Mouse (Mus musculus): Measurements from ENCODE around the gene Zfp119b. TPM values are rescaled to one million over a fixed set of nuclear protein-coding genes. Genes with fewer than 3 reads are reported as not detected.
"Not testable (repeated sequence)": the region's sequence is repeated elsewhere in the genome, so short reads cannot be mapped to it uniquely, and the experiment has no call there.

Zfp119b gene
- total RNA-seq, 2 experiments from 2014 or later = 3.1 to 3.7 TPM

GRCm38 (mm10) chr17:55906669-55907068, 42.6 kb downstream of the Zfp119b start:
- DNase-seq = no peak
- intact Hi-C loops (cut with DNase I; ENCODE audit: low total_unique reads) = no loop called here

- intact Hi-C loops (cut with DNase I; ENCODE audit: low total_unique reads) = no loop called here
- DNase-seq = no peak
These were observed 45.2 kb downstream of the Zfp119b start for GRCm38 (mm10) chr17:55904131-55904530.

GRCm38 (mm10) chr17:55903687-55904086, 45.6 kb downstream of the Zfp119b start:
- intact Hi-C loops (cut with DNase I; ENCODE audit: low total_unique reads) = no loop called here
- DNase-seq = no peak

- intact Hi-C loops (cut with DNase I; ENCODE audit: low total_unique reads) = no loop called here
These were observed 46.2 kb downstream of the Zfp119b start for GRCm38 (mm10) chr17:55903087-55903486.

GRCm38 (mm10) chr17:55892406-55892955, 56.8 kb downstream of the Zfp119b start:
- intact Hi-C loops (cut with DNase I; ENCODE audit: low total_unique reads); DNase-seq: not testable (repeated sequence)

More at GRCm38 (mm10) chr17:55903087-55903486, 46.2 kb downstream of the Zfp119b start:
- DNase-seq = no peak

Other genes starting within 250 kb of the Zfp119b start
- 1 to 10 TPM; 1.5 to 2.0 TPM for gene Pot1b, start 236.9 kb downstream of the Zfp119b start, total RNA-seq (2021)
- gene Adgre4, start 199.5 kb downstream of the Zfp119b start, total RNA-seq (2021) = under 1 TPM; 0.09 to 0.12 TPM
- 1 to 10 TPM; 3.3 to 4.0 TPM for gene Zfp119a, start 70.6 kb downstream of the Zfp119b start, total RNA-seq (2021)
- gene Zfp959, start 57.4 kb downstream of the Zfp119b start, total RNA-seq (2021) = 1 to 10 TPM; 3.1 to 3.6 TPM
- gene Ebi3, start 3.1 kb upstream of the Zfp119b start, total RNA-seq (2021) = under 1 TPM; 0.33 to 0.47 TPM
- gene Yju2, start 9.6 kb upstream of the Zfp119b start, total RNA-seq (2021) = 10 to 100 TPM in 1 of 2 experiments, 1 to 10 TPM in 1; 9.3 to 10.3 TPM
- under 1 TPM; 0.31 to 0.62 TPM for gene Shd, start 21.0 kb upstream of the Zfp119b start, total RNA-seq (2021)
- gene Fsd1, start 37.0 kb upstream of the Zfp119b start, total RNA-seq (2021) = under 1 TPM in 1 of 2 experiments, not detected in 1; 0.55 TPM
- 1 to 10 TPM; 3.9 to 4.4 TPM for gene Stap2, start 56.1 kb upstream of the Zfp119b start, total RNA-seq (2021)
- gene Mpnd, start 56.2 kb upstream of the Zfp119b start, total RNA-seq (2021) = 10 to 100 TPM; 32.8 to 38.4 TPM
- 10 to 100 TPM; 18.3 to 20.4 TPM for gene Sh3gl1, start 87.1 kb upstream of the Zfp119b start, total RNA-seq (2021)
- gene Chaf1a, start 90.9 kb upstream of the Zfp119b start, total RNA-seq (2021) = 1 to 10 TPM; 1.8 to 2.3 TPM
- gene Ubxn6, start 125.5 kb upstream of the Zfp119b start, total RNA-seq (2021) = 10 to 100 TPM; 38.3 to 38.9 TPM
- 10 to 100 TPM; 27.7 TPM for gene Hdgfl2, start 130.1 kb upstream of the Zfp119b start, total RNA-seq (2021)
- 100 to 1,000 TPM; 127 to 310 TPM for gene Plin4, start 160.3 kb upstream of the Zfp119b start, total RNA-seq (2021)
- 10 to 100 TPM; 17.6 to 48.3 TPM for gene Plin5, start 168.1 kb upstream of the Zfp119b start, total RNA-seq (2021)
- 1 to 10 TPM; 2.9 to 5.6 TPM for gene Lrg1, start 172.5 kb upstream of the Zfp119b start, total RNA-seq (2021)
- gene Sema6b, start 190.8 kb upstream of the Zfp119b start, total RNA-seq (2021) = 10 to 100 TPM in 1 of 2 experiments, 1 to 10 TPM in 1; 9.8 to 12.1 TPM
- 1 to 10 TPM; 3.5 TPM for gene Tnfaip8l1, start 213.0 kb upstream of the Zfp119b start, total RNA-seq (2021)
- 10 to 100 TPM; 23.4 to 26.4 TPM for gene Mydgf, start 234.4 kb upstream of the Zfp119b start, total RNA-seq (2021)

All from gastrocnemius, postnatal 14 days (tissue).